ENCODE assay signal across 8 mouse cellular contexts in genomic region chr1:144006542-144006941, GRCm38 (mm10). TPM values are rescaled to one million over a fixed set of nuclear protein-coding genes. Genes with fewer than 3 reads are reported as not detected.
DNase-seq lines count a peak whose midpoint lies in the region; ATAC-seq and TF ChIP-seq lines count a peak whose summit lies in the region.

No protein-coding gene starts in this region.

- no peaks in the 10 kb centered on the region for H3K79me3 ChIP-seq in C2C12 (ENCODE audit: low read depth)

- no peaks in the 10 kb centered on the region for H3K36me3 ChIP-seq in C2C12 (ENCODE audit: control insufficient read depth, insufficient read depth)
- peaks cover 9% of the 10 kb centered on the region for H3K36me3 ChIP-seq in heart, embryonic 13.5 days
- H3K36me3 ChIP-seq in liver, embryonic 13.5 days: no peaks in the 10 kb centered on the region
- peaks cover 1% of the 10 kb centered on the region; the same call in 1 of the 2 replicates for H3K36me3 ChIP-seq in stomach, postnatal 0 days (ENCODE audit: control insufficient read depth, insufficient read depth, low read length)

- no peak for TF ChIP-seq EP300 in stomach, postnatal 0 days (optimal IDR thresholded peaks at IDR 0.05)

- no peaks in the 10 kb centered on the region for H3K27me3 ChIP-seq in C2C12 (ENCODE audit: control insufficient read depth, insufficient read depth, insufficient read length)
- H3K27me3 ChIP-seq in heart, embryonic 13.5 days (replicated peaks): no peaks in the 10 kb centered on the region
- H3K27me3 ChIP-seq in liver, embryonic 13.5 days: no peaks in the 10 kb centered on the region
- no peaks in the 10 kb centered on the region for H3K27me3 ChIP-seq in stomach, postnatal 0 days (ENCODE audit: control insufficient read depth, insufficient read depth, low read length)

- peak overlapping the region; percentile 49 for H3K27ac ChIP-seq in bone marrow, adult 2 months (ENCODE audit: control insufficient read depth, insufficient read depth, low read depth, low read length, poor library complexity)
- H3K27ac ChIP-seq in heart, embryonic 13.5 days (replicated peaks): no peak overlapping the region
- H3K27ac ChIP-seq in liver, embryonic 13.5 days: no peak overlapping the region
- no peak overlapping the region for H3K27ac ChIP-seq in stomach, postnatal 0 days (replicated peaks)

- no peaks in the 10 kb centered on the region; the same call in 1 of the 2 replicates for H3K4me1 ChIP-seq in bone marrow, adult 2 months (ENCODE audit: control insufficient read depth, insufficient read depth, low read length)
- peaks cover 20% of the 10 kb centered on the region; the same call in 1 of the 2 replicates for H3K4me1 ChIP-seq in heart, embryonic 13.5 days
- peaks cover 21% of the 10 kb centered on the region for H3K4me1 ChIP-seq in liver, embryonic 13.5 days (replicated peaks)
- H3K4me1 ChIP-seq in stomach, postnatal 0 days (replicated peaks; ENCODE audit: control insufficient read depth, insufficient read depth): no peaks in the 10 kb centered on the region; the same call in 1 of the 2 replicates

- 0 out of 2 replicates have a peak, but pooled peaks have one; percentile 29 for TF ChIP-seq POLR2A in bone marrow, adult 2 months (IDR thresholded peaks at IDR 0.05; ENCODE audit: borderline replicate concordance, control insufficient read depth, low read depth, low read length)

- no peak overlapping the region for H3K4me3 ChIP-seq in C2C12 (ENCODE audit: insufficient read depth, poor library complexity, severe bottlenecking)
- peak overlapping the region; percentile 21 for H3K4me3 ChIP-seq in bone marrow, adult 2 months (replicated peaks; ENCODE audit: control insufficient read depth, low read depth, low read length)
- H3K4me3 ChIP-seq in heart, embryonic 13.5 days: peak overlapping the region; percentile 39
- peak overlapping the region; percentile 12; the same call in 1 of the 2 replicates for H3K4me3 ChIP-seq in liver, embryonic 13.5 days (replicated peaks)
- no peak overlapping the region; the same call in 1 of the 2 replicates for H3K4me3 ChIP-seq in stomach, postnatal 0 days (ENCODE audit: low read depth, low read length)

- H3K4me2 ChIP-seq in heart, embryonic 13.5 days: peak overlapping the region; percentile 66
- H3K4me2 ChIP-seq in liver, embryonic 13.5 days: peak overlapping the region; percentile 43
- peak overlapping the region; percentile 36 for H3K4me2 ChIP-seq in stomach, postnatal 0 days (replicated peaks; ENCODE audit: low read depth)

- ATAC-seq in erythroid progenitor cell, adult 5-6 weeks (replicated peaks; ENCODE audit: low FRiP score, poor library complexity, severe bottlenecking): 0 out of 2 replicates have a peak, but pooled peaks have one; percentile 25
- ATAC-seq in heart, embryonic 13.5 days (ENCODE audit: extremely low read depth, insufficient number of reproducible peaks, low FRiP score, low TSS enrichment): no peak
- ATAC-seq in liver, embryonic 13.5 days (ENCODE audit: low read depth): no peak
- 0 out of 2 replicates have a peak, but pooled peaks have one; percentile 47 for ATAC-seq in stomach, postnatal 0 days (ENCODE audit: low FRiP score, low TSS enrichment)

- no peaks in the 10 kb centered on the region for H3K9me3 ChIP-seq in heart, embryonic 13.5 days
- no peaks in the 10 kb centered on the region for H3K9me3 ChIP-seq in liver, embryonic 13.5 days (replicated peaks)
- H3K9me3 ChIP-seq in stomach, postnatal 0 days (ENCODE audit: control insufficient read depth, low read length): no peaks in the 10 kb centered on the region

- WGBS in bone marrow, adult 2 months: 1% methylated on average over 8 of the region's 8 CpGs
- WGBS in heart, embryonic 13.5 days: 1% methylated on average over 8 of the region's 8 CpGs
- 1% methylated on average over 8 of the region's 8 CpGs for WGBS in liver, embryonic 13.5 days (ENCODE audit: insufficient replicate concordance)
- WGBS in stomach, postnatal 0 days: under 1% methylated on average over 8 of the region's 8 CpGs

- H3ac ChIP-seq in C2C12 (ENCODE audit: control insufficient read depth, insufficient read length, low read depth): no peak overlapping the region

- H3K9ac ChIP-seq in heart, embryonic 13.5 days: peak overlapping the region; percentile 65; the same call in 1 of the 2 replicates
- H3K9ac ChIP-seq in liver, embryonic 13.5 days: no peak overlapping the region
- H3K9ac ChIP-seq in stomach, postnatal 0 days (ENCODE audit: low read length): peak overlapping the region; percentile 8; the same call in 1 of the 2 replicates

- TF ChIP-seq CTCF in C2C12 (IDR thresholded peaks at IDR 0.05; ENCODE audit: control insufficient read depth, insufficient read depth, insufficient read length): peak; percentile 71
- peak; percentile 80 for TF ChIP-seq CTCF in bone marrow, adult 2 months (IDR thresholded peaks at IDR 0.05; ENCODE audit: control insufficient read depth, insufficient read depth, low read length)
- peak; percentile 91 for TF ChIP-seq CTCF in stomach, postnatal 0 days (IDR thresholded peaks at IDR 0.05; ENCODE audit: low read depth)

- H3K79me2 ChIP-seq in C2C12 (ENCODE audit: control insufficient read depth, insufficient read depth): no peaks in the 10 kb centered on the region

- peak; percentile 83 for DNase-seq in kidney, postnatal 10 days
- peak; percentile 41 for DNase-seq in liver, embryonic 13.5 days
- DNase-seq in natural killer cell, adult 2 months (ENCODE audit: low spot score in 2 of 2): peak; percentile 86 to 89
- peak; percentile 75 for DNase-seq in stomach, postnatal 0 days (ENCODE audit: low spot score)

TF ChIP-seq in C2C12, 6 proteins besides CTCF, POLR2A, EP300 and RAD21:
- TF ChIP-seq MAX (IDR thresholded peaks at IDR 0.05): peak; percentile 63
- peak; percentile 71 for TF ChIP-seq CEBPB (IDR thresholded peaks at IDR 0.05; ENCODE audit: low read depth)
- TF ChIP-seq FOSL1 (IDR thresholded peaks at IDR 0.05; ENCODE audit: insufficient read depth, low read length, poor library complexity, severe bottlenecking): no peak

RNA-seq across cellular contexts. Expression of gene Rgs2, which starts 2.6 kb away (rescaled TPM):
- polyA plus RNA-seq in C2C12 (2012; fragmentation: generic; extraction: Trizol): 1.7 TPM
- 16.3 and 44.7 TPM in 2 replicates for polyA plus RNA-seq in bone marrow, adult 2 months (2011; ENCODE audit: insufficient read depth, insufficient read length, low replicate concordance, missing spikeins)
- 56.6 and 80.5 TPM in 2 replicates for total RNA-seq in erythroid progenitor cell, adult 5-6 weeks (2015; ENCODE audit: low replicate concordance)
- 12.6 and 21.3 TPM in 2 replicates for total RNA-seq in erythroid progenitor cell, adult 5-6 weeks (2017; ENCODE audit: low replicate concordance)
- 16.4 and 18.8 TPM in 2 replicates for polyA plus RNA-seq in heart, embryonic 13.5 days (2015; fragmentation: Nextera tagmentation; extraction: Ambion mirVana)
- polyA plus RNA-seq in liver, embryonic 13.5 days (2015; fragmentation: Nextera tagmentation; extraction: Ambion mirVana): 8.1 and 11.9 TPM in 2 replicates
- 108 and 119 TPM in 2 replicates for polyA plus RNA-seq in stomach, postnatal 0 days (2015; fragmentation: Nextera tagmentation; extraction: Ambion mirVana)

Comparison
In these comparisons a context has a peak if more than half of its experiments do, and no peak if none do; other contexts are left out.
1. H3K4me3 ChIP-seq: peak in bone marrow, adult 2 months (single experiment), heart, embryonic 13.5 days (single experiment) and liver, embryonic 13.5 days (single experiment); none in C2C12 (single experiment) and stomach, postnatal 0 days (single experiment).
2. ATAC-seq: peak in erythroid progenitor cell, adult 5-6 weeks (single experiment) and stomach, postnatal 0 days (single experiment); none in heart, embryonic 13.5 days (single experiment) and liver, embryonic 13.5 days (single experiment).
3. Peak in every context shown above with its lines, with median percentiles within 50 percentile points of each other: CTCF ChIP-seq, H3K4me2 ChIP-seq and DNase-seq.